Mouse (Mus musculus): Measurements from ENCODE around the gene Tnfrsf4.

The Tnfrsf4 gene

GRCm38 (mm10) chr4:156013637-156014036 is at the start of gene Tnfrsf4:
Tnfrsf4 (plus strand) TSS chr4:156013843.
- DNase-seq (ENCODE audit: extremely low read depth, low read depth, low spot score) = no peak

DNA sequence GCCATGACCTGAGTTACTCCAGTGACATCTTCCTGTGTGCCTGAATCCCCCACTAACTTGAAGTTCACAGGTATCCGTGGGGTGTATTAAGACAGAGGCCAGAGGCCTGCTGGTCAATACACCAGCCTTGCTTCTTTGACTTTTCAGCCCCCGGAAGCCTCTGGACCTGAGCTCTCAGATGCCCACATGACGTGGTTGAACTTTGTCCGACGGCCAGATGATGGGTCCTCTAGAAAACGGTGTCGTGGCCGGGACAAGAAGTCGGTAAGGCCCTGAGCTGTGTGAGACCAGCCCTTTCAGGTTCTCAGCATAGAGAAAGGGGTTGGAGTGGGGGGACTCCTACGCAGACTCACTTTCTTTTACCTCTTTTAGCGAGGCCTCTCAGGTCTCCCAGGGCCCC is 49.2 kb upstream of the Tnfrsf4 start:
- DNase-seq (ENCODE audit: extremely low read depth, low read depth, low spot score) = no peak

DNA sequence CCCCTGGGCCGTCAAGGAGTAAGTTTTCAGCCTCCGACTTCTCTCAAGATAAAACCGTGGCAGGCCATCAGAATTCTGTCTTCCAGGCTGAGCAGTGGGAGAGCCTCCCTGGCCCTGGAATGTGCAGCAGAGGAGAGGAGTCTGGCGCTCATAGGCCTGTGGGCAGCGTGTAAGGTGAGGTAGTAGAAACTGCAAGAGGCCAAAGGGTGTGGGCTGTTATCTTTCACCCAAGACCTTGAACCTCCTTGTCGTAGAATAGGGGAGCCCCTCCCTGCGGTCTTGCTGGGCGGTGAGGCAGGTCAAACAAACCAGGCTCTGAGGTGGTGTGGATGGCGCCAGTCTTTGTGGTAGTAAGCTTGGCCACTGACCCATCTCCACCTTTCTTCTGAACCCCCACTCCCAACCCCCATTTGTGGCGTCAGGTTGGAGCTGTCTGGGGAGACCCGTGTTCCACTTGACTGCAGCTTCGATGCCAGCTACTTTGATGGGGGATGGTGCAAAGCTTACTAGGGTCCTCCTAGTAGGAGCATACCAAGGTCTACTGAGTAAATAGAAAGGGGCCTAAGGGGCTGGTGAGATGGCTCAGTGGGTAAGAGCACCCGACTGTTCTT is 44.5 kb upstream of the Tnfrsf4 start:
- no peak for DNase-seq (ENCODE audit: extremely low read depth, low read depth, low spot score)

GRCm38 (mm10) chr4:155970286-155970685 is 43.4 kb upstream of the Tnfrsf4 start:
- DNase-seq (ENCODE audit: extremely low read depth, low read depth, low spot score) = no peak

DNA sequence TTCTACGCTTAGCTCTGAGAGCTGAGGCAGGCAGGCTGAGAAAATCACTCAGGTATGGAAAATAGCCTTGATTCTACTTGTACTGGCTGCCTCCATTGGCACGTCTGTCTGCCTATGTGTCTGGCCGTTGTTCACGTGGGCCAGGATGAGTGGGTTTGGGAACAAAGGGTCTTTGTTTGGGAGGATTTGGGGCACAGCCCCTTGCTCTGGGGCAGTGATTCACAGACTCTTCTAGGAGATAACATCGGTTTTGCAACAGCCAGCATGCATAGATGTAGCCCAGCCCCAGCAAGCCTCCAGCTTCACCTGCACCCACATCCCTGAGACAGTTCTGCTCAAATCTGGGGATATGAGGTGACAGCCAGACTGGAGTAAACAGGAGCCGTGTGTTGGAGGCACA is 41.0 kb upstream of the Tnfrsf4 start:
- peak; percentile 98 for DNase-seq (ENCODE audit: extremely low read depth, low read depth, low spot score)

DNA sequence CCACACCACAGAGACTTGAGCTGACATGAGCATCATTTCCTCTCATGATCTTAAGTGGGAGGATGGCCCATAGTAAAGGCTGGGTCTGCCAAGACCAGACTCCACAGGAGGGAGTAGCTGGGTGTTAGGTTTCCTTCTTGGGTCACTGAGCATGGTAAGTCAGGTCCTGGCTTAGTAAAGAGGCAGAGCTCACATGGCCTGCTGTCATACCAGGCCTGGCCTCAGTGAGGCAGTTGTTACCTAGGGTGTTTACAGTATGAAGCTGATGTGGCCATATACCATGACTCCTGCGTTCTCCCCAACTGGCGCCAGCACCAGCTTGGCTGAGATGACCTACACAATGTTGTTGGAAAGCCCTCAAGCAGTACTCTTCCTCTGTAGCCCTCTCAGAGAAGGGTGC is 40.4 kb upstream of the Tnfrsf4 start:
- no peak for DNase-seq (ENCODE audit: extremely low read depth, low read depth, low spot score)

DNA sequence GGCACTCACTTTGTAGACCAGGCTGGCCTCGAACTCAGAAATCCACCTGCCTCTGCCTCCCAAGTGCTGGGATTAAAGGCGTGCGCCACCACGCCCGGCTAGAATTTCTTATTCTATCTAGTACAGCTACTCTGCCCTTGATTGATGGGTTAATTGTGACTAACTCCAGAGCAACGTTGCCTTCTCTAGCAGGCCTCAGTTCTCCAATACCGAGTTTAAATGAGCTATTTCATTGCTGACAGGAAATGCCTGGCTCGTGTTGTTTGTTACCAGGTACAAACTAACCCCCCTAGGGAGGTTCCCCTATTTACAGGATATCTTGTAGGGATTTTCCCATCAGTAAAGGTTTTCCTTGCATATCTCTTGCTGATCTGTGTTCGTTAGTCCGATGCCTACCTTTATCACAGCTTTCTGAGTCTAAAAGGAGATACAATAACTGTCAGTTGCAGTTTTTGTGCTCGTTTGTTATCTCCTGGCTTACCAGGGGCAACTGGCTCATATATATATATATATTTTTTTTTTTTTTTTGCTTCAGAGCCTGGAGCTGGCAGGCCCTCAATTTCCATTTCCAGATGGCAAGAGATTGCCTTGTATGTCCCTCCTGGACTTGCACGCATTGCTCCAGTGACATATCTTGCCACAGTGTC is 32.1 kb upstream of the Tnfrsf4 start:
- no peak for DNase-seq (ENCODE audit: extremely low read depth, low read depth, low spot score)

GRCm38 (mm10) chr4:155983788-155984187 is 29.9 kb upstream of the Tnfrsf4 start:
- no peak for DNase-seq (ENCODE audit: extremely low read depth, low read depth, low spot score)

DNA sequence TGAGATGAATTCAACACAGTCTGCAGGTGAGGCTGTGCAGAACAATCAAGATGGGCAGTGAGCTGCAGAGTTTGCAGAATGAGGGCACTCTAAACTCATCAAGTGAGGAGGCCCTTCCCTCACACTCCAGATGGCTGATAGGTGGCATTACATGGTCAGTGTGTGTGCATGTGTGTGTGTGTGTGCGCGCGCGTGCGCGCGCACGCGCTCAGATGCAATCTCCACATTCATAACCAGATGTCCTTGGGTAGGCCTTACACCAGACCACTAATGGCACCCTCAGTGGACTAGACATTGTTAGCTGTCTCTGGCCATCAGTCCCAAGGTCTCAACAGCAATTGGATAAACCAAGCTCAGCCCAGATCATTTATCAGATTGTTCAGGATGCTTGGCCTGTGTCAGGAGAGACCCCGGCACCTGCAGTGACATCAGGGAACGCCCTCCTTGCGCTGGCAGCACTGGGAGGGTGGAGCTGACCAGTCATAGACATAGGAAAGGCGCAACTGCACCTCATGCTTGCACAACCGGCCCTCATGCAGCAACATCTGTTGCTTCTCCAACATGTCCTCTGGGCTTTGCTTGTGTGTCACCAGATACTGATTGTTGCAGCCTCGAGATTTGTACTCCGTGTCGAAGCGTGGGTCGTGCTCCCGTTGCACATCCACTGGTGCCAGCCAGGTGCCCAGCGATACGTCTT is 22.3 kb upstream of the Tnfrsf4 start:
- DNase-seq (ENCODE audit: extremely low read depth, low read depth, low spot score) = no peak

- no peak for DNase-seq (ENCODE audit: extremely low read depth, low read depth, low spot score)
Measured at GRCm38 (mm10) chr4:155991908-155992230, 21.8 kb upstream of the Tnfrsf4 start.

DNA sequence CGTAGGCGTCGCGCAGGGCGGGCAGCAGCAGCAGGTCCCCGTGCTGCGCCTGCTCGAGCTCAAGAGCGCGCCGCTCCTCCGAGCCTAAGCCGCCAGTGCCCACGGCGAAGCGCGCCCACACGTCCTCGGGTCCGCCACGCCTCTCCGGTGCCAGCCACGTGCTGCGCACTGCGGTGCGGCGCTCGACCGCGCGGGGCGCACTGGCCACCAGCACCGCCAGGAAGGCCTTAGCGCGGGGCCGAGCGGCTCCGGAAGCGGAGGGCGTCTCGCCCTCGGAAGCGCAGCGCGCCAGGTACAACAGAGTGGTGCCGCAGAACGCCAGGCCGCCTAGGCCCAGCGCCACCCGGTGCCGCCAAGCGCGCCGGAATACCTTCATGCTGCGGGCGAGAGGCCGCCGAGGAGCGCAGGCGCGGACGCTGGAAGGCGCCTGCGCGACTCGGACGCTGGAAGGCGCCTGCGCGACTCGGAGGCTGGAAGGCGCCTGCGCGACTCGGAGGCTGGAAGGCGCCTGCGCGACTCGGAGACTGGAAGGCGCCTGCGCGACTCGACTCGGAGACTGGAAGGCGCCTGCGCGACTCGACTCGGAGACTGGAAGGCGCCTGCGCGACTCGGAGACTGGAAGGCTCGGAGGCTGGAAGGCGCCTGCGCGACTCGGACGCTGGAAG is 21.3 kb upstream of the Tnfrsf4 start, which contains the start of the genes B3galt6 and Sdf4:
Gene B3galt6, minus strand, starts transcription at position 409 of the 665 bp plus-strand sequence.
Gene Sdf4, plus strand, starts transcription at position 632 of the 665 bp plus-strand sequence.
- no peak for DNase-seq (ENCODE audit: extremely low read depth, low read depth, low spot score)

DNA sequence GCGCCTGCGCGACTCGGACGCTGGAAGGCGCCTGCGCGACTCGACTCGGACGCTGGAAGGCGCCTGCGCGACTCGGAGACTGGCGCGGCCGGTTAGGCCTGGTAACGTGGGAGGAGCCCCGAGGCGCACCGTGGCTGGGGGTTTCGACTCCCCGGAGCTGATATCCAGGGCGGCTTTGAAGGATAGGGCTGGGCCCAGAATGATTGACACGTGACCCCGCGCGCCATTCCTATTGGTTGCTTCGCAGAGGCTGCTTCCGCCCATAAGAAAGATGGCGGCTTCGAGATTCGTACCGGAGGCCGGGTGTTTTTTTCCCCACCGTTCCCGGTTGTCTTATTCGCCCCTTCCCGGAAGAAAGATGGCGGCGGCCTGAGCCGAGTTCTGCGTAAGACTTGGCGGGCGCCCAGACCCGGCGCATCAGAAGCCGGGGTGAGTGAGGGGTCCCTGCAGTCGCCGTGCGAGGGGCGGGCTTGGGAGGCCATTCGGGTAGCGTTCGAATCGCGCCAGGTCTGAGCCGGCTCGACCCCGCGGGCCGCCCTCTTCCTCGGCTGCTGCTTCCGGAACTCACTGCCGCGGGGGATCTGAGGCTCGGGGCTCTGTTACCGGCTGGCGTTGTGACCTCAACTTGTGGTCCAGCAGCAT is 20.6 kb upstream of the Tnfrsf4 start:
- no peak for DNase-seq (ENCODE audit: extremely low read depth, low read depth, low spot score)

DNA sequence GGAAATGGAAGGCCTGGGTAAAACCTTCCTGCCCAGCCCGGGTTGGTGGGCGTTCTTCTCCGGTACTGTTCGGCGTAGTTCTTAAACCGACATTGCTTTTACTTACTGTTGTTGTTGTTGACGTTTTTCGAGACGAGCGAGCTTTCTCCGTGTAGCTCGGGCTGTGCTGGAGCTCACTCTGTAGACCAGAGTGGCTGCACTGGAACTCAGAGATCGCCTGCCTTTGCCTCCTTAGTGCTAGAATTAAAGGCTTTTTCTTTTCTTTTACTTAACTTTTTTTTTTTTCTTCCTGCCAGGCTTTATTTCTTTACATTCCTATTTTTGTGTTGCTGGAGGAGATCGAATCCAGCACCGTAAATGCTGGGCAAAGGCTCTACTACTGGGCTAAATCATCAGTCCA is 20.0 kb upstream of the Tnfrsf4 start:
- DNase-seq (ENCODE audit: extremely low read depth, low read depth, low spot score) = no peak

- DNase-seq (ENCODE audit: extremely low read depth, low read depth, low spot score) = no peak
Measured at GRCm38 (mm10) chr4:156004109-156004508, 9.5 kb upstream of the Tnfrsf4 start.

- DNase-seq (ENCODE audit: extremely low read depth, low read depth, low spot score) = no peak
Measured at GRCm38 (mm10) chr4:156008369-156008768, 5.3 kb upstream of the Tnfrsf4 start.

GRCm38 (mm10) chr4:156014436-156014835 is 793 bp downstream of the Tnfrsf4 start:
- no peak for DNase-seq (ENCODE audit: extremely low read depth, low read depth, low spot score)

GRCm38 (mm10) chr4:156019771-156020170 is 6.1 kb downstream of the Tnfrsf4 start:
- no peak for DNase-seq (ENCODE audit: extremely low read depth, low read depth, low spot score)

DNA sequence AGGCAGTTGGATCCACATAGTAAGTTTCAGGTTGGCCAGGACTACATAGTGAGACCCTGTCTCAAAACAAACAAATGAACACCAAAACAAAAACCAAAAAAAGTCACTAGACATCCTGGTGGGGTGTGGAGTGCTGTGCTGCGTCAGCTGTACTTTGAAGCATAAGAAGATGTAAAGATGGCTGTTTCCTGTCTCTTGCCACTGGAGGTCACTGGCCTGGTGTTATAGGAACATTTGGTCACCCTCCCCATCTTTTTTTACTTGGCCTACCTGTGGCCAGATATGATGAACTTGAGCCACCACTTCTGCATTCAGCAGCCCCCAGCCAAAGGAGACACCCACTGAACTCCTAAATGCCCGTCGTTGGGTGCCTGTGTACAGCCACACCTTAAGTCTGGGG is 7.7 kb downstream of the Tnfrsf4 start:
- DNase-seq (ENCODE audit: extremely low read depth, low read depth, low spot score) = no peak

DNA sequence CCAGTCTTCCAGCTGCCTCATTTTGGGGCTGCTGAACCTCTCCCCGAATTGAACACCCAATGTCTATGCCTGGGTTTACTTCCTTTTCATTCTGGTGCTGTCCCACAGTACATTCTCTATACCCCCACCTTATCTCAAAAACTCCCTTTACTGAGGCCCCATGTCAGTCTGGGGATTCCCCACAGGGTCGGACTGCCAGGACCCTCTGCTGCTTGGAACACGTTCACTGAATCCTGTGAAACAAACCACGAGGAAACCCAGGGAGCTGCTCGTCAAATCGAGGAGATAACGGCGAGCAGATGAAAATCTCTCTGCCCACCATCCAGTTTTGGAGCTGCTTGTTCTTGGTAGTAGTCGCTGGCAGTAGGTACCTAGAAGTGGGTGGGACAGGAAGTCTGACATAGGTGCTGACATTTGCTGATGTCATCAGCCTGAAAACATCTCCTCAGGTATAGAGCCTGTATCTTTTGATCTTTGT is 8.3 kb downstream of the Tnfrsf4 start:
- no peak for DNase-seq (ENCODE audit: extremely low read depth, low read depth, low spot score)

GRCm38 (mm10) chr4:156023520-156023919 is 9.9 kb downstream of the Tnfrsf4 start:
- DNase-seq (ENCODE audit: extremely low read depth, low read depth, low spot score) = no peak

GRCm38 (mm10) chr4:156024184-156024583 is 10.5 kb downstream of the Tnfrsf4 start:
- DNase-seq (ENCODE audit: extremely low read depth, low read depth, low spot score) = no peak
